Mouse (Mus musculus): ENCODE measurements around the gene Phtf2. TPM values are rescaled to one million over a fixed set of nuclear protein-coding genes. Genes with fewer than 3 reads are reported as not detected.
"Not testable (repeated sequence)": the region's sequence is repeated elsewhere in the genome, so short reads cannot be mapped to it uniquely, and the experiment has no call there.

Gene Phtf2
- total and polyA plus RNA-seq, 2 experiments from 2014 or later: 17.4 to 24.9 TPM

DNA sequence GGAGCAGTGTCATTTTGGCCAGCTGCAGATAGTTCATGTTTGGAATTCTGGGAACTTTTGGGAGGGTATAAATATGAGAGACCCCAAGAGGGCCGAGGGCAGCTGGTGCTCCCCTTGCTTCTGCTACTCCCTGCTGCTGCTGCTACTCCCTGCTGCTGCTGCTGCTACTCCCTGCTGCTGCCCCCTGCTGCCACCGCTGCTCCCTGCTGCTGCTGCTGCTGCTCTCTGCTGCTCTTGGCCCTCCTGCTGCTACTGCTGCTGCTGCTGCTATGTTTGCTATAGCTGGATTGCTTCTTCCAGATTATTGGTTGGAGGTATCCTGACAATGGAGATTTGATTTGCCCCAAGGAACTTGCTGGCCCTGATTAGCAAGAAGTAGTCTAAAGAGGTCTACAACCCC is 143.1 kb downstream of the Phtf2 start:
- H3K4me1 ChIP-seq (ENCODE audit: insufficient read depth): no peaks in the 10 kb centered on the region
- H3K4me3 ChIP-seq (ENCODE audit: low read depth, low read length): no peak overlapping the region
- no peaks in the 10 kb centered on the region for H3K36me3 ChIP-seq (ENCODE audit: insufficient read depth)
- no peak overlapping the region for H3K27ac ChIP-seq (ENCODE audit: low read depth, low read length)
- TF ChIP-seq CTCF (IDR thresholded peaks at IDR 0.05; ENCODE audit: low read depth): no peak
- DNase-seq: no peak
- no peak overlapping the region for H3K4me2 ChIP-seq (ENCODE audit: low read depth)
- 69% methylated on average over 2 of the region's 2 CpGs for WGBS
- no peaks in the 10 kb centered on the region for H3K27me3 ChIP-seq (ENCODE audit: insufficient read depth, low read length)
- no peaks in the 10 kb centered on the region for H3K9me3 ChIP-seq (ENCODE audit: low read length)
- no peak overlapping the region for H3K9ac ChIP-seq
- no peak for ATAC-seq

DNA sequence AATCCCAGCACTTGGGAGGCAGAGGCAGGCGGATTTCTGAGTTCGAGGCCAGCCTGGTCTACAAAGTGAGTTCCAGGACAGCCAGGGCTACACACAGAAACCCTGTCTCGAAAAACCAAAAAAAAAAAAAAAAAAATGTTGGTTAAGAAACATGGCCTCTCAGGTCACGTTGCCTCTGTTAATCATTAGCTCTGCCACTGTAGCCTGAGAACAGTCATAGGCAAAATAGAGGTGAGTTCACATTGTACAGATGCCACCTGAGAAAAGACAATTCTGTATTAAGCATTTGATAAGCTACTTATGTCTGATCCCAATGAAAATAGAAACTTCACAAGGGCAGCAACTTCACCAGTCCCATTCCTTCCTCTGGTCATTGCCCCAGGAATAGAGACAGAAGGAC is 158.7 kb downstream of the Phtf2 start:
- H3K4me1 ChIP-seq (ENCODE audit: insufficient read depth); H3K27ac ChIP-seq (ENCODE audit: low read depth, low read length); H3K4me2 ChIP-seq (ENCODE audit: low read depth); H3K27me3 ChIP-seq (ENCODE audit: insufficient read depth, low read length); H3K36me3 ChIP-seq (ENCODE audit: insufficient read depth); H3K9ac ChIP-seq; DNase-seq; ATAC-seq; H3K4me3 ChIP-seq (ENCODE audit: low read depth, low read length); H3K9me3 ChIP-seq (ENCODE audit: low read length): not testable (repeated sequence)
- 85% methylated on average over 4 of the region's 4 CpGs for WGBS

DNA sequence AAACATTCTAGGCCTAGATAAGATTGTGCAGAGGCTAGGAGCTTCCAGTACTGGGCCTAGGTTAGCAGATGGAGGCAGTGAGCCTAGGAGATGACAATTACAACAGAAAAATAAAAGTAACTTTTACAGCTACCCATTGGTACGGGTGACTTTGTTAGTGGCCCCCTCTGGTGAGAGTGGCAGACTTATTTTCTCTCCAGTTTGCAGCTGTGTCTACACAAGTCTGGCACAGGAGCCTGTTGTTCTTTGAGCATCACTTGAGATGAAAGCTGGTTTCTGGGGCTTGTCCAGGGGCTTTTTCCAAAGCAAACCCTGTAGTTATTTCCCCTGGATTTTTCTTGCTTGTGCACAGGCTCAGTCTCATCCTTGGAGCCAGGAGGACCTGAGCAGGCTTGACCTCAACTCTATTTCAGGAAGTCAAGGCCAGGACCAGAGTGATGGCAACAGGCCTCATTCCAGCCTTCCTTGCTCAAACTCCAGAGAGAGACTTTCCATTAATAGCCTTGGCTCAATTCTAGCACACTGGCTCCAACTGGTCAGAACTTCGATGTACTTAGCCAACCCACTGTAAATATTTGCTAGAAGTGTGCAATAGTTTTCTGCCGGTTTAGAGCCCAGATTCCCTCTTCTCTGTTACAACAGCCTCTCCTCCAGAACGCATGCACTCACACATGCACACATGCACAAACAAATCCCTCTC is 161.6 kb downstream of the Phtf2 start:
- Histone ChIP-seq H3K27me3 (ENCODE audit: insufficient read depth, low read length) (no peaks in the 10 kb centered on the region), H3K9ac (no peak overlapping the region), H3K4me2 (ENCODE audit: low read depth) (no peak overlapping the region), H3K4me3 (ENCODE audit: low read depth, low read length) (no peak overlapping the region), H3K36me3 (ENCODE audit: insufficient read depth) (no peaks in the 10 kb centered on the region), H3K27ac (ENCODE audit: low read depth, low read length) (no peak overlapping the region), H3K4me1 (ENCODE audit: insufficient read depth) (no peaks in the 10 kb centered on the region), H3K9me3 (ENCODE audit: low read length) (no peaks in the 10 kb centered on the region)
- DNase-seq (no peak), ATAC-seq (no peak)
- TF ChIP-seq CTCF (IDR thresholded peaks at IDR 0.05; ENCODE audit: low read depth): no peak
- WGBS: 66% methylated on average over 4 of the region's 4 CpGs

DNA sequence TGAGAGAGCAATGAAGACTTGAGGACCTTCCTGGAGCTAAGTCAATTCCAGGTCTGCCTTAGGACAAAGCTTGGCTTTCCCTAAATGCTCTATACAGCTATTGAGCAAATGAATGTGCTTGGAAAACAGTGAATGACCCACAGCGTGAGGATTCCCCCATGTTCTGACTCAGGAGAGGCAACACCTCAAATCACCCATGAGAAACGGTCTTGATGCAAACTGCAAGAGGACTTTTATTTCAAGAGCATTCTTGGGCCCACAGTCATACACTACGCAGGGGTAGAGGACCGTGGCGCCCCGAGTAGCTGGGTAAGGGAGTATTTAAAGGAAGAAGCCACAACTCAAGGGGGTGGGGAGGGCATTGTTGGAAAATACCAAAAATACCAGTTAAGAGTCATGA is 165.9 kb downstream of the Phtf2 start:
- H3K9ac ChIP-seq; ATAC-seq; H3K9me3 ChIP-seq (ENCODE audit: low read length); H3K27me3 ChIP-seq (ENCODE audit: insufficient read depth, low read length); H3K27ac ChIP-seq (ENCODE audit: low read depth, low read length); DNase-seq; H3K36me3 ChIP-seq (ENCODE audit: insufficient read depth); H3K4me2 ChIP-seq (ENCODE audit: low read depth); H3K4me3 ChIP-seq (ENCODE audit: low read depth, low read length); H3K4me1 ChIP-seq (ENCODE audit: insufficient read depth): not testable (repeated sequence)
- WGBS: 95% methylated on average over 6 of the region's 6 CpGs

DNA sequence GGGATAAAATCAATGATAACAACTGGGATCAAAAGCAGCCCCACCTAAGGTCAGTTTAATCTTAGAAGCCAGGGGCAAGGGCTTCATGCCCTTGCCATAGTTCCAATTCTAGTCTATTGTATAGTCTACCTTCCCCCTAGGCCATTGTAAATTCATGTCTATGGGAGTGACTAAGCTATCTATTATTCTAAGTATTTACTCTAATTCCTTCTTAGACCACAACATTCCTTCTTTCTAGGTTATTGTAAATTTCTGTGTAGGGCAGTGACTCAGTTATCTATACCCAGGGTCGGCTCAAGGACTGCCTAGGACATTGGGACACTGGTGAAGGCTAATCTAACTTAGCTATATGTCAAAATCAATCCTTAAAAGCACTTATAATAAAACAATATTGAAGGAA is 167.3 kb downstream of the Phtf2 start:
- 84% methylated on average over 1 of the region's 1 CpGs for WGBS
- H3K36me3 ChIP-seq (ENCODE audit: insufficient read depth); DNase-seq; H3K4me1 ChIP-seq (ENCODE audit: insufficient read depth); H3K27ac ChIP-seq (ENCODE audit: low read depth, low read length); H3K9ac ChIP-seq; H3K4me2 ChIP-seq (ENCODE audit: low read depth); H3K9me3 ChIP-seq (ENCODE audit: low read length); H3K27me3 ChIP-seq (ENCODE audit: insufficient read depth, low read length); ATAC-seq; H3K4me3 ChIP-seq (ENCODE audit: low read depth, low read length): not testable (repeated sequence)

DNA sequence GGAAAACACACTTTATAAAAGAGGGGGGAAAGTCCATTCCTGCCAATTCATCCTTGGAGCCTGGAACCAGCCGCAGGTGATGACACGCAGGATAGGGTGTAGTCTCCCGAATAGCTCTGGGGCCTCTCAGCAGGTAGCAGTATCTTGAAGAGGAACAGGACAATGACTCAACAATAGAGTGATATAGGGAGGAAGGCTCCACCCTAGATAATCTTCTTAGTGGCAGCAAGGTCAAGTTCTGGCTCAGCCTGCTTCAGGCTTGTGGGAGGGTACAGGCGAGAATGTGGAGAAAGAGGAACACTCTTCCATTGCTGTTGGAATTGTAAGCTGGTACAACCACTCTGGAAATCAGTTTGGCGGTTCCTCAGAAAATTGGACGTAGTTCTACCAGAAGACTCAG is 171.1 kb downstream of the Phtf2 start:
- H3K9ac ChIP-seq; H3K4me3 ChIP-seq (ENCODE audit: low read depth, low read length); DNase-seq; ATAC-seq; H3K27ac ChIP-seq (ENCODE audit: low read depth, low read length); H3K36me3 ChIP-seq (ENCODE audit: insufficient read depth); H3K4me1 ChIP-seq (ENCODE audit: insufficient read depth); H3K4me2 ChIP-seq (ENCODE audit: low read depth); H3K27me3 ChIP-seq (ENCODE audit: insufficient read depth, low read length); H3K9me3 ChIP-seq (ENCODE audit: low read length): not testable (repeated sequence)
- 90% methylated on average over 6 of the region's 6 CpGs for WGBS

Other genes starting within 250 kb of the Phtf2 start
- 13.8 and 24.5 TPM in 2 replicates for gene Tmem60, start 67 bp upstream of the Phtf2 start, total RNA-seq (2014; rRNA removed)
- 64.4 and 76.4 TPM in 2 replicates for gene Tmem60, start 67 bp upstream of the Phtf2 start, polyA plus RNA-seq (2015; fragmentation: Nextera tagmentation; extraction: Ambion mirVana)
- 5.3 and 5.4 TPM in 2 replicates for gene Rsbn1l, start 74.3 kb upstream of the Phtf2 start, total RNA-seq (2014; rRNA removed)
- 3.0 and 3.1 TPM in 2 replicates for gene Rsbn1l, start 74.3 kb upstream of the Phtf2 start, polyA plus RNA-seq (2015; fragmentation: Nextera tagmentation; extraction: Ambion mirVana)
- gene Ptpn12, start 173.8 kb upstream of the Phtf2 start, total RNA-seq (2014; rRNA removed): 27.7 and 31.8 TPM in 2 replicates
- gene Ptpn12, start 173.8 kb upstream of the Phtf2 start, polyA plus RNA-seq (2015; fragmentation: Nextera tagmentation; extraction: Ambion mirVana): 10.9 and 12.1 TPM in 2 replicates

Measured in forebrain, postnatal 0 days (tissue).